Mouse (Mus musculus): ENCODE measurements at regions not wholly inside any gene's neighbourhood (a gene's known extent, or its start where the extent isn't known, plus 50 kb on each side); places are given as distances from the start of the nearest gene placed in this dataset.

DNA sequence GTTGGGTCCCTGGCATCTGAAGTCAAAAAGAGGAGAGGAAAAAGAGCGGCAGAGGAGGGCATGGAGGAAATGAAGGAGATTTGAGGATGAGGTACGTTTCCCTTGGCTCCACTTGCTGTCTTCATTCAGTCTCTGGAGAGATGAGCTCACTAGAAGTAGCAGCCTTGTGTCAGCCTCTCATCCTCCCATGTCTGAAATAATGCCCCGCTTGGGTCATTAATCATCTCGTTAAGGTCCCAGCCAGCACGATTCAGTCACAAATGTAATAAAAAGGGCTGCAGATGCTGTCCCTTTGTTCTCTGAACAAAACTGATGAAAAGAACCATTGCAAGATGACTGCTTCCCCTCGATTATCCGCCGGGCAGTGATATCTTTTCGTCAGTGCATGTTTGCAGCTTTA lies 84.4 kb upstream of the Ptpn13 start:
- in situ Hi-C loops (cut with MboI; ENCODE audit: low pct_ligation_motif_present, low pct_unique_long_range_greater_than_20kb, low sequenced_read_pairs): loop anchor here (25.0 kb wide), 1 partner anchor 472 kb away; no protein-coding TSS in a partner anchor
- H3K36me3 ChIP-seq (replicated peaks in 1 of 2; ENCODE audit: control insufficient read depth in 1 of 2, insufficient read depth in 1 of 2, low read length in 1 of 2): no peaks in the 10 kb centered on the region
- H3K4me3 ChIP-seq (replicated peaks in 1 of 3; ENCODE audit: low read depth in 2 of 3, low read length in 2 of 3, poor library complexity in 1 of 3): no peak overlapping the region
- no peak for TF ChIP-seq ZC3H11A (IDR thresholded peaks at IDR 0.05; ENCODE audit: low read depth, low read length)
- TF ChIP-seq MAFK (IDR thresholded peaks at IDR 0.05; ENCODE audit: insufficient replicate concordance, low read length): no peak
- no peak for TF ChIP-seq PAX5 (IDR thresholded peaks at IDR 0.05; ENCODE audit: low read length)
- no peak for TF ChIP-seq MAX (IDR thresholded peaks at IDR 0.05; ENCODE audit: low read length)
- TF ChIP-seq USF2 (conservative IDR thresholded peaks at IDR 0.05; ENCODE audit: low read depth, low read length): no peak
- TF ChIP-seq TCF12 (IDR thresholded peaks at IDR 0.05; ENCODE audit: low read depth, low read length): no peak
- no peak for TF ChIP-seq SMC3 (IDR thresholded peaks at IDR 0.05; ENCODE audit: low read depth, low read length)
- no peak for TF ChIP-seq ELF1 (IDR thresholded peaks at IDR 0.05; ENCODE audit: low read depth, low read length)
- no peak for TF ChIP-seq IRF4 (IDR thresholded peaks at IDR 0.05; ENCODE audit: low read depth, low read length)
- no peak for TF ChIP-seq POLR2A (IDR thresholded peaks at IDR 0.05; ENCODE audit: low read depth, low read length)
- TF ChIP-seq MXI1 (IDR thresholded peaks at IDR 0.05; ENCODE audit: low read depth, low read length): no peak
- TF ChIP-seq HCFC1 (IDR thresholded peaks at IDR 0.05; ENCODE audit: low read depth, low read length): no peak
- TF ChIP-seq E2F4 (IDR thresholded peaks at IDR 0.05; ENCODE audit: insufficient replicate concordance, low read depth, low read length): no peak
- no peak for TF ChIP-seq GABPA (IDR thresholded peaks at IDR 0.05; ENCODE audit: insufficient replicate concordance, low read depth, low read length)
- TF ChIP-seq SIN3A (IDR thresholded peaks at IDR 0.05; ENCODE audit: low read length): no peak
- no peak for TF ChIP-seq KAT2A (IDR thresholded peaks at IDR 0.05; ENCODE audit: insufficient replicate concordance, low read length)
- TF ChIP-seq MAZ (IDR thresholded peaks at IDR 0.05; ENCODE audit: low read depth, low read length): no peak
- no peak for TF ChIP-seq CTCF (conservative IDR thresholded peaks at IDR 0.05 in 1 of 2, IDR thresholded peaks at IDR 0.05 in 1 of 2; ENCODE audit: low read depth in 2 of 2, low read length in 2 of 2)
- TF ChIP-seq NRF1 (IDR thresholded peaks at IDR 0.05; ENCODE audit: low read depth, low read length): no peak
- TF ChIP-seq CHD1 (IDR thresholded peaks at IDR 0.05; ENCODE audit: low read depth, low read length): no peak
- H3K79me2 ChIP-seq (replicated peaks; ENCODE audit: control insufficient read depth, extremely low read depth, insufficient read depth, poor library complexity, severe bottlenecking): no peaks in the 10 kb centered on the region
- no peaks in the 10 kb centered on the region for H3K9me3 ChIP-seq (replicated peaks; ENCODE audit: low read length)
- H3K27me3 ChIP-seq (replicated peaks): no peaks in the 10 kb centered on the region
- dilution Hi-C loops (cut with MboI; ENCODE audit: extremely low pct_ligation_motif_present, extremely low pct_unique_long_range_greater_than_20kb, low sequenced_read_pairs): no loop called here
- no peak overlapping the region for H3K27ac ChIP-seq (ENCODE audit: insufficient read depth, low read depth)
- peaks cover 2 to 14% of the 10 kb centered on the region in 2 experiments; a peak in 3 of 4 replicates for H3K4me1 ChIP-seq (ENCODE audit: control insufficient read depth in 1 of 2, insufficient read depth in 2 of 2)
- DNase-seq (ENCODE audit: extremely low read depth): no peak
- H3K4me2 ChIP-seq (ENCODE audit: insufficient read depth, low read depth, poor library complexity, severe bottlenecking): no peak overlapping the region
- H3K9ac ChIP-seq (ENCODE audit: insufficient read depth, low read depth): no peak overlapping the region

DNA sequence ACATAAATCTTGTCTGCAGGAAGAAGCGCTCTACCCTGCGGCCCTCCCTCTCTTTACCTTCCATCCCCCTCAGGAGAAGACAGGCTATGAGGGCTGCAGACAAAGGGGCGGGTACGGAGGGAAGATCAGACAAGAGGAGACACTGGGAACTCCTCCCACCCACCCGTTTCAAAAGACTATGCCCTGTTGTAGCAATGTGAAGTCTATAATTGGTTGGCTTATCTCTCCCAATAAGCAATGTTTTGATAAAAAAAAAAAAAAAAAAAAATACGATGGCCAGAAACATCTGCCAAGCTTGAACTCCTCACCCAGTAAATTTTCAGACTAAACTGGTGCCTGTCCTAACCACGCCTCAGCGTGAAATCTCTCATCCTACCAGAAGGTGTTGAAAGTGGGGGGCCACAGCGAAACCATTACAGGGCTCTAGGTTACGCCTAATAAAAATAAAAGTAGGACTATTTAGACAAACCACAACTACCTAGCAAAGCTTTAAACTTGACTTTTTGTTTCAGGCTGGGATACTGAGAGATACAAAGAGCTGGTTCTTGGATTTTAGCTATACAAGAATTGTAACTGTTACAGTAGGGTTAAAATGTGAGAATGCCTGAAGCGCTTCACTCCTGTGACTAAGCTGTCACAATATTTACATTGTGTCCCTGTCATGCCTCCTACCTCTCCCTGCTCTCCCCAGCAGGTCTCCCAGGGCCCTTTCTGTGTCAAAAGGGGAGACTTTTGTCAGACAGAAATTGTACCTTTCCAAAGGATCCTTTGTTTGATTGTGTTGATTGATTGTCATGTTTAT lies 88.1 kb upstream of the Ptpn13 start:
- Histone ChIP-seq H3K4me2 (ENCODE audit: insufficient read depth, low read depth, poor library complexity, severe bottlenecking) (no peak overlapping the region), H3K4me3 (replicated peaks in 1 of 3; ENCODE audit: low read depth in 2 of 3, low read length in 2 of 3, poor library complexity in 1 of 3) (no peak overlapping the region), H3K9ac (ENCODE audit: insufficient read depth, low read depth) (no peak overlapping the region), H3K4me1 (ENCODE audit: control insufficient read depth in 1 of 2, insufficient read depth in 2 of 2) (peaks cover 2 to 30% of the 10 kb centered on the region in 2 experiments; a peak in 3 of 4 replicates), H3K79me2 (replicated peaks; ENCODE audit: control insufficient read depth, extremely low read depth, insufficient read depth, poor library complexity, severe bottlenecking) (no peaks in the 10 kb centered on the region), H3K9me3 (replicated peaks; ENCODE audit: low read length) (peaks cover 3% of the 10 kb centered on the region), H3K27me3 (replicated peaks) (no peaks in the 10 kb centered on the region), H3K36me3 (replicated peaks in 1 of 2; ENCODE audit: control insufficient read depth in 1 of 2, insufficient read depth in 1 of 2, low read length in 1 of 2) (no peaks in the 10 kb centered on the region), H3K27ac (ENCODE audit: insufficient read depth, low read depth) (no peak overlapping the region)
- in situ Hi-C loops (cut with MboI; ENCODE audit: low pct_ligation_motif_present, low pct_unique_long_range_greater_than_20kb, low sequenced_read_pairs) (loop anchor here (25.0 kb wide), 1 partner anchor 475 kb away; no protein-coding TSS in a partner anchor), dilution Hi-C loops (cut with MboI; ENCODE audit: extremely low pct_ligation_motif_present, extremely low pct_unique_long_range_greater_than_20kb, low sequenced_read_pairs) (no loop called here)
- peak; percentile 30 for DNase-seq (ENCODE audit: extremely low read depth)
- TF ChIP-seq E2F4 (IDR thresholded peaks at IDR 0.05; ENCODE audit: insufficient replicate concordance, low read depth, low read length): no peak
- TF ChIP-seq NELFE (IDR thresholded peaks at IDR 0.05; ENCODE audit: low read depth, low read length): no peak
- TF ChIP-seq ZNF384 (IDR thresholded peaks at IDR 0.05; ENCODE audit: low read depth, low read length): peak; percentile 52

Data from CH12.LX (cell line).